Mouse (Mus musculus) urinary bladder, postnatal 10 days (tissue): ENCODE data around the gene Gbf1.
A peak's percentile ranks its signal among the peaks of the same experiment; 100 is the strongest.

Experiments used
- DNase-seq: peaks from one replicate; pipeline ENCODE4 v3.0.0; 2022; ENCODE audit warnings: low spot score

Gene Gbf1

GRCm38 (mm10) chr19:46302551-46302950 is 150.2 kb downstream of the Gbf1 start:
- DNase-seq, result no peak

DNA sequence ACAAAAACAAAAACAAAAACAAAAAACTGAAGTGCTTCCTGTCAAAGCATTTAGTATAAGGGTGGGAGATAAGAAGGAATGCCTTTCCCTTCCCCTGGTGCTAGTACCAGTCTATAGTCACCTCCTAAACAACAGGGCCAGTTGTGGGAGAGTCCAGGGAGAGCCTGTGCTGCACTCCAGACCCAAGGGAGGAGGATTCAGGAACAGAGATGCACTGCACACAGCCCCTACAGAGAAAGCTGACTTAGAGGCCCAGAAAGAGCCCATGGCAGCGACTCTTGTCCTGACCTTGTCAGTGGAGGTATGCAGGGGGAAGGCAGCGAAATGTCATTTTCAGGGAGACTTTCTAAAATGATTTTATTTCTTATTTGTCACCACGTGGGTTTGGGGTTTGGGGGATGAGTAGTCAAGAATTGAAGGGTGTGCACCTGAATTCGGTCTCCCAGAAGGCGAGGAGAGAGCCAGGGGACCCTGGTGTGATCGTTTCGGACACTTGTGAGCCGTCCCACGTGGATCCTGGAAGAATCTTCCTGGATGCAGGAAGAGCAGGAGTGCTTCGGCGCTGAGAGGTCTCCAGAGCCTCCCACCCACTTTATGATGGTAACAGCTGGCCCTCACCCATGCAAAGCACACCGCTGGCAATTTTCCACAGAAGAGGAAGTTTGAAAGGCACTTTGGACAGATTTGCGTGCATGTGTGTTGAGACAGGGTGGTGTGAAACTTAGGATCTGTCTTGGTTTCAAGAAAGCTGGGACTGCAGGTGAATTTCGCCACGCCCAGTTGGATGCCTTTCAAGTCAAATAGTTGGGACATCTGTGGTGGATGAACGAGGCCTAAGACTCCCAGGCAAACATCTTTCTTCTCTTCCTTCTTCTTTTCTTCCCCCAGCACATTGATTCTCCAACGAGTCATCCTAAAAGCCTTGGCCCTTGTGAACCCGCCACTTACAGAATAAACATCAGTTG is 151.2 kb downstream of the Gbf1 start:
- DNase-seq, result no peak

DNA sequence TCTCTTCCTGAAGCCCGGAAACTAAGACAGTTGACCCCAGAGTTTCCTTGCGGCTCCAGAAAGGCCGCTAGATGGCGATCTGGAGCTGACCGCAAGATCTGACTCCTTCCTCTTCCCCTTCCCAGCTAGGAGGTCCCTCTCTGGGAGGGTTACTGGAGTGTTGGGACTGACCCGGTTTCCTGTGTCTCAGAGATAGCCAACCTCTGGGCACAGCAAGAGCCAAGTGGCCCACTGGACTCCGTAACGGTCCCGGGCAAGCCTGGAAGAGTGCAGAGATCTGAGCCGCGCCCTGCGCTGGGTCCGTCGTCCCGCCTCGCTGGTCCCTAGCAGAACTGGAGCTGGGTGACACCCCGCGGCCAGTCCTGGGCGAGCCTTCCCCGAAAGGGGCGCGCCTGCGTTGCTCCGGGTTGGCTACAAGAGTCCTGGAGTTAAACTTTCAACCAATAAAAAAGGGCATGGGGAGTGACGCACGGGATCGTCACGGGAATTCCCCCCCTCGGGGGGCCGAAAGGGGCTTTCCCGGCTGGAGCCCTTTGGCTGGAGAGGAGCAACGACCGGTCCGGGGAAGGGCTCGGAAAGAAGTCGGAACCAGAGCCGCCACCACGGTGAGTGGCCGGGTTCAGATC is 152.0 kb downstream of the Gbf1 start, which contains the start of gene Nfkb2:
Nfkb2 (plus strand) TSS at position 105 of the 626 bp plus-strand sequence.
- peak; percentile 77 for DNase-seq

DNA sequence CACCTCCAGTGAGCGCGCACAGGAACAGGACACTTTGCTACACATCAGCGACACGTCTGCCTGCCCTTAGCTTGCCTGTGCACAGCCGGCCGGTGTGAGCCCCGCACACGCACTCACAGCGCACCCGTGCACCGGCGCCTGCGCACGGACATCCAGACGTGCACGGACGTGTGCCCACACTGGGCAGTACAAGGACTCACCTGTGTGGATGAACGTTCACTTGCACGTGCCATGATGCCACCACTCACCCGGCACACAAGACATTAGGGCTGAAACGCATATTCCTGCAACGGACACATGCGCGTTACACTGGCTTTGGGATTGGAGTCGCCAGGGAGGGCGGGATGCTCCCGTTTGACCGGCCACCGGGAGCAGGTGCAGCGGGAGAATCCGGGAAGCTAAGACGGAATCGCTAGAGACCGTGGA is 152.6 kb downstream of the Gbf1 start:
- no peak for DNase-seq

DNA sequence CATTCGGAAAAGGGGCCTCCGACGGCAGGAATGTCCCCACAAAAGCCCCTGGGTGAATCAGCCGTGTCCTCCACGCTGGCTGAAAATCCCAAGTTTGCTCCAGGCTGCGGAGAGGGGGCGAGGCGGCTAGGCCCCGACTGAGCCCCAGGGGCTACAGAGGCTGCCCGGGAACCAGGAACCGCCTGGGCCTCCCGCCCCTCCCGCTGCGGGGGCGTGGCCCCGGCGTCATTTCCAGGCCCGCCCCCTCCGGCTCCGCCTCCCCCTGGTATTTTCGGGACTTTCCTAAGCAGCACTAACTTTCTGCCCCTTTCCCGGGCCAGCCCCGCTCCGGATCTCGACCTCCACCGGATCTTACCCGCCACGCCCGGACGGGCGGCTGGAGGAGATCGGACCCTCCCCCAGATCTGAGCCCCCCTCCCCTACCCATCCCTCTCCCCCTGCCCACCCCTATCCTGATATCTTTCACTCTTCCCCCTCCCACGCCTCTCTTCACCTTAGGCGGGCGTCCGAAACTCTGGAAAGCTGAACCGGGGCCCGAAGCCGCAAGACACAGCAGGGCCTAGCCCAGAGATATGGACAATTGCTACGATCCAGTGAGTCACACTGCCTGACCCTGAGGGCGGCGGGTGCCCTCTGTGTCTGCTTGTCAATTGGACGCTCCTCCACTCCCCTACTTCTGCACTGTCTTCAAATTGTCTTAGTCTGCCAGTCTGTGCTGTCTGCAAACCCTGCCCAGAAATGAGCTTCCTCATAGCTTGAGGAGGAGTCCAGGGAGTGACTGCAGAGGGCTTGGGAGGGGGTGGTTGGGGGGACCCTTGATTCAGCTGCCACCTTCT is 153.3 kb downstream of the Gbf1 start:
- DNase-seq, result no peak

DNA sequence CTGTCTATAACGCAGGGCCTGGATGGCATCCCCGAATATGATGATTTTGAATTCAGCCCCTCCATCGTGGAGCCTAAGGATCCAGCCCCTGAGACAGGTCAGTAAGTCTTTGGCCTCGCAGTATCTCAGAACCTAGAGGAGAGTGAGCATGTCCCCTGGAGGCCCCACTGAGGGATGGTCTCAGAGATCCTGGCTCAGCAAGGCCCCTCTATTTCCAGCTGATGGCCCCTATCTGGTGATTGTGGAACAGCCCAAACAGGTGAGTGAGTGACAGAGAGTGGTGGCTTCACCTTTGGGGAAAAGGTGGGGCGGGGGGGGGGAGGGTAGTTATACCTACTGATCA is 153.9 kb downstream of the Gbf1 start:
- DNase-seq, result no peak

GRCm38 (mm10) chr19:46306751-46307289 is 154.5 kb downstream of the Gbf1 start:
- no peak for DNase-seq

DNA sequence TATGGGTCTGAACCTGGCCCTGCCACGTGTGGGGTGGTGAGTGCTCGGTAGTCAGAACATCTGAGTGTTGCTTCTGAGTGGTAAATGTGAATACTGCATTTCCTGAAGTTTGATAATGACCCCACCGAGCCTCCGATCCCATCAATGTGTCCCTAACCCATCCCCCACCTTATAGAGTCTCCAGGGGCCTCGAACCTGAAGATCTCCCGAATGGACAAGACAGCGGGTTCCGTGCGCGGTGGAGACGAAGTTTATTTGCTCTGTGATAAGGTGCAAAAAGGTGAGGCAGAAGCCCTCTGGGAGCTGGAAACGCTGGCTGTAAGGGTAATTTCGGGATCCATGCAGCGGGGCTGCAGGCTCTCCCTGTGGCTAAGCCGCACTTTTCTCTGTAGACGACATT is 155.5 kb downstream of the Gbf1 start:
- DNase-seq, result no peak

DNA sequence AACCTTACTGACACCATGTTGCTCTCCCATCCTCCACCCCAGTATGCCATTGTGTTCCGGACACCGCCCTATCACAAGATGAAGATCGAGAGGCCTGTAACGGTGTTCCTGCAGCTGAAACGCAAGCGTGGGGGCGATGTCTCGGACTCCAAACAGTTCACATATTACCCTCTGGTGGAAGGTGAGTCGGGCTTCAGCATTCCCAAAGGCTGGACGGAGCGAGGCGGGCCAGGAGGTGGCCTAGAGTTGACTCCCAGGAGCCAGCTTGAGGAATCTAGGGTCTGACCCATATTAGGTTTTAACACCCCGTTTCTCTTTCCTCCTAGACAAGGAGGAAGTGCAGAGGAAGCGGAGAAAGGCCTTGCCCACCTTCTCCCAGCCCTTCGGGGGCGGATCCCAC is 156.0 kb downstream of the Gbf1 start:
- peak; percentile 8 for DNase-seq

- DNase-seq, result no peak
Observed at GRCm38 (mm10) chr19:46308706-46309435, 156.6 kb downstream of the Gbf1 start.

- no peak for DNase-seq
Observed at GRCm38 (mm10) chr19:46309651-46310305, 157.5 kb downstream of the Gbf1 start.

- DNase-seq, result no peak
Observed at GRCm38 (mm10) chr19:46310312-46310865, 158.1 kb downstream of the Gbf1 start.

- DNase-seq, result no peak
Observed at GRCm38 (mm10) chr19:46311341-46311740, 159.0 kb downstream of the Gbf1 start.

DNA sequence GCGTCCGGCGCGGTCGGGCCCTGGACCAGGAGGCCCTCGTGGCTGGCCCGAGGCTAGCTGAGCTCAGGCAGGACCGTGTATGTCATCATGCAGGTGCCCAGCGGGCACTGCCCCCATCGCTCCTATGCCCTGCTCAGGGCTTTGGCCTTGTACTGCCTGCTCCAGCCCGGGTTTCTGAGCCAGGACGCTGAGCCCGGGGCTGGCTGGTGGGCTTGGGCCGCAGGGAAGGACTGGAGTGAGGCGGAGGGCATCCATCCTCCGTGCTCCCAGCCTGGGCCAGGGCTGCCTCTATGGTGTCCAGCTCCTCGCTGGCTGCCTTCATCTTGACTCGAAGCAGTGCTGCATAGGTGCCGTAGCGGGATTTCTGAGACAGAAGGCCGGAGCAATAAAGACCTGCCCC is 160.3 kb downstream of the Gbf1 start:
- DNase-seq, result no peak

GRCm38 (mm10) chr19:46313116-46313515 is 160.8 kb downstream of the Gbf1 start:
- DNase-seq, result no peak

GRCm38 (mm10) chr19:46313591-46313990 is 161.3 kb downstream of the Gbf1 start:
- DNase-seq, result no peak

- DNase-seq, result no peak
Observed at GRCm38 (mm10) chr19:46314151-46314601, 161.9 kb downstream of the Gbf1 start.

GRCm38 (mm10) chr19:46314872-46315742 is 162.8 kb downstream of the Gbf1 start:
- no peak for DNase-seq
